Mouse (Mus musculus): Measurements from ENCODE around the gene Nbl1.

Nbl1 gene

GRCm38 (mm10) chr4:139092356-139093195 is at the start of gene Nbl1:
Gene Nbl1, minus strand, starts transcription at chr4:139092993.
- DNase-seq (ENCODE audit: low read depth): no peak

- DNase-seq (ENCODE audit: low read depth): no peak
Measured at GRCm38 (mm10) chr4:139141785-139142184, 49.0 kb upstream of the Nbl1 start.

- no peak for DNase-seq (ENCODE audit: low read depth)
Measured at GRCm38 (mm10) chr4:139140267-139140666, 47.5 kb upstream of the Nbl1 start.

GRCm38 (mm10) chr4:139136011-139136410 is 43.2 kb upstream of the Nbl1 start:
- no peak for DNase-seq (ENCODE audit: low read depth)

GRCm38 (mm10) chr4:139133109-139133508 is 40.3 kb upstream of the Nbl1 start:
- no peak for DNase-seq (ENCODE audit: low read depth)

GRCm38 (mm10) chr4:139131858-139132672 is 39.3 kb upstream of the Nbl1 start:
- DNase-seq (ENCODE audit: low read depth): no peak

- peak; percentile 97 for DNase-seq (ENCODE audit: low read depth)
Measured at GRCm38 (mm10) chr4:139130701-139131549, 38.1 kb upstream of the Nbl1 start, which contains the start of gene Minos1. Gene Minos1, minus strand, starts transcription at chr4:139131113.

- peak; percentile 45 for DNase-seq (ENCODE audit: low read depth)
Measured at GRCm38 (mm10) chr4:139129806-139130700, 37.3 kb upstream of the Nbl1 start.

GRCm38 (mm10) chr4:139126475-139126874 is 33.7 kb upstream of the Nbl1 start:
- DNase-seq (ENCODE audit: low read depth): no peak

GRCm38 (mm10) chr4:139124940-139125339 is 32.1 kb upstream of the Nbl1 start:
- no peak for DNase-seq (ENCODE audit: low read depth)

- DNase-seq (ENCODE audit: low read depth): no peak
Measured at GRCm38 (mm10) chr4:139122557-139122956, 29.8 kb upstream of the Nbl1 start.

GRCm38 (mm10) chr4:139120998-139121397 is 28.2 kb upstream of the Nbl1 start:
- no peak for DNase-seq (ENCODE audit: low read depth)

GRCm38 (mm10) chr4:139120281-139120814 is 27.6 kb upstream of the Nbl1 start:
- no peak for DNase-seq (ENCODE audit: low read depth)

GRCm38 (mm10) chr4:139116356-139117063 is 23.7 kb upstream of the Nbl1 start:
- DNase-seq (ENCODE audit: low read depth): no peak

- DNase-seq (ENCODE audit: low read depth): no peak
Measured at GRCm38 (mm10) chr4:139115721-139116120, 22.9 kb upstream of the Nbl1 start.

GRCm38 (mm10) chr4:139112482-139112881 is 19.7 kb upstream of the Nbl1 start:
- no peak for DNase-seq (ENCODE audit: low read depth)

- no peak for DNase-seq (ENCODE audit: low read depth)
Measured at GRCm38 (mm10) chr4:139111421-139111820, 18.6 kb upstream of the Nbl1 start.

- no peak for DNase-seq (ENCODE audit: low read depth)
Measured at GRCm38 (mm10) chr4:139110858-139111257, 18.1 kb upstream of the Nbl1 start.

- DNase-seq (ENCODE audit: low read depth): no peak
Measured at GRCm38 (mm10) chr4:139105453-139105852, 12.7 kb upstream of the Nbl1 start.

GRCm38 (mm10) chr4:139101546-139101945 is 8.8 kb upstream of the Nbl1 start:
- no peak for DNase-seq (ENCODE audit: low read depth)

Measured in c-Kit-positive CD71-negative TER-119-negative erythroid progenitor cells, embryonic 14.5 days (primary cell).